Mouse (Mus musculus) lung, postnatal 4 days (tissue): ENCODE measurements at regions not wholly inside any gene's neighbourhood (a gene's known extent, or its start where the extent isn't known, plus 50 kb on each side); places are given as distances from the start of the nearest gene placed in this dataset.

Experiments used
- DNase-seq, 2 experiments: peaks; one replicate each; pipeline ENCODE4 v3.0.0; 2021

DNA sequence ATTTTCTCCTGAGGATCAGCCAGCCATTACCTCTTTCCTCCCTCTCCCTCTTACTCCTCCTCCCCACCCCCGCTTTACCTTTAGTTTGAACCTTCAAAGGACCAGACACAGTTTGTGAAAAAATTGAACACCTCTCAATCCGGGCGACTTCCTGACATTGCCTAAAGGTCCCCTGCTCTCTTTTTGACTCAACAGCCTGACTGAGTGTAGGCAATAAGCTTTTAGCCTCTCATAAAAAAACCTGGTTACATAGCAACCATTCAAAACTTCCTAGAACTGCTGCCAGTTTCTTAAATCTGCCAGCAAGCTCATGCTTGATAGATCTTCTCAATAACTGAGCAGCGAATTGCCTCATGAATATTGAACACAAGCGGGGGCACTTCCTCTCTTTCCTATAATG is 71.7 kb downstream of the Zfp945 start:
- DNase-seq, result no peak

DNA sequence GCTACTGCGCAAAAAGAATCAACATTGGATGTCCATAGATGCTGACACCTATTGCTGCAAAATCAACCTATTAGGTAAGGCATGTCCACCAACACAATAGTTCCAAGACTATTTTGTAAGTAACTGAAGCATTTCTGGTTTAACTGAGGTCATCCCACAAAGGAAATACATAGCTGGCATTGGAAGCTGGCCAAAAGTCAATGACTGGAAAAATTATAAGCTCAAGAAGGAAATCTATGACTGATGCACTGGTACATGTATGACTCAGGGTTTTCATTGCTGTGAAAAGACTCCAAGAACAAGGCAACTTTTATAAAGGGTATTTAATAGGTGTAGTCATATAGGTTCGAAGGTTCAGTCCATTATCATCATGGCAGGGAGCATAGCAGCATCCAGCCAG is 82.5 kb downstream of the Zfp945 start:
- DNase-seq, result no peak

DNA sequence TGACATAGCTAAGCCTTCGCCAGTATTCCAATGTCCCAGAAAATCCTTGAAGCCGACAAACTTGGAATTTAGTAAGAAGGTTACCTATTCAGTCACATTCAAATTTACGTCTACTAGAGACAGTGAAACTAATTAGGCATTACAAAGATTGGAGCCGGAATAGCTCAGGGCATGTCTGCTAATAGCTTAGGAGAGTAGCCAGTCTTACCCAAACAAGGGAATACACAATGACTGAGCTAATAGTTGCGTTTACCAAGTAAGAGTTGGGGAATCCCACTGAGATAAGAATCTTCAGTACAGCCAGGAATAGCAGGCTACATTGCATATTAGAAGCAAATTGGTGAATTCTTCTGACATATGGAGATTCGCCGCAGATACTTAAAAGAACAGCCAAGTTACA is 121.2 kb downstream of the Zfp945 start:
- no peak for DNase-seq

DNA sequence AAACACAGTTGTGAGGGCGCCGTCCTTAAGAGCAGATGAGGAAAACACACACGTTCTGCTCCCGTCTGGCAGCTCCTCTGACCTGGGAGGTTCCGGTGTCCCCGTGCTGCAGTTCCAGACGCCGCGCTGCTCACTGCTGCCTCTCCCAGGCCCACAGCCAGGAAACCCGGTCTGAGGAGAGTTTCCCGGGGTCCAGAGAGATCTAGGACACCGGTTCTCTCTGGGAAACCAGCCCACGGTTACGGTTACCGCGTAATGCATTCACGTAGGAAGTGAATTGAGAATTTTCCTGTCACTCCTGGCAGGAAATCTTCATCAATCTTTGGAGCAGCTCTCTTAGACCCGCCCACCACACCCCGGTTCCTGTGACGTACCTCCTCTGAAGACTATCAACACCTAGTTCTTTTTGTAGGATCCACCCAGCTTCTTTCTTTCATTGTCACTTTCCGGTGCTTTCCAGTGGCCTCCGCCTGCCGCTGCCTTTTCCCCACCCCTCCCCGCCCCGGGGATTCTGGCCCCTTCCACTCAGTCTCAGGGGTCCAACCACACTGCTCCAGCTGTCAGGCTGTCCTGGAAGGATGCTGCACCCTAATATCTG is 127.3 kb downstream of the Zfp945 start:
- DNase-seq, result peak; percentile 57 to 60

DNA sequence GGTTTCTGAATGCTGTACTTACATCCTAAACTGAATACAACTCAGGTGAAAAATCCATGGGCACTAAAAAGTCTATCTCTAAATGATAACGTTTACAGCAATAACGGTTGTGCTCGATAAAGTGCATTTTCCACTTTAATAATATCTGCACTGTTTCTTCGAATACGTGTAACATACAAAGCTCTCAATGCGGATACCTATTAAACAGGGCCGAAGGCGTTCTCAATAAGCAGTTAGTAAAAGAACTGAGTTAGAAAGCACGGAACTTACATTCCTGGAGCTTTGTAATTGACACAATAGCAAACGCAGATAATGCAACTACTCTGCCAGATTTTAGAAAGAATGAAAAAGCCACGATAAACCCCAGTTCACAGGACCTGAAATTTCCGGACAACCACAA is 127.8 kb downstream of the Zfp945 start:
- DNase-seq, result no peak

DNA sequence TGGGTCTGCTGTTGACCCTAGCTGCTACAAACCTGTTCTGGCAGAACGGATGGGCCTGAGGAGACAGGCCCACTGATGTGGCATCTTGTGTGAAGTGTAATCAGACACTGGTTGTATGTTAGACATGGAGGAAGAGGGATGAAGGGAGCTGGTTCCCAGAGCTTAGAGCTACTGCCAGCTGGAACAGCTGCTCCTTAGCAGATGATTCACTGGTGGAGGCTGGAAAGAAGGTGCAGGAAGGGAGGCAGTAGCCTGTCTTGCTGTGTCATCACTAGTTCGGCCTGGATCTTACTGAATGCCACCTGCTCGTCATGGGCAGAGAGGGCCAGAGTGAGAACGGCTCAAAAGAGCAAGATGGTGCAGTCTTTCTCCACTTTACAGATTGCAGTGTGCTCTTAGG is 130.6 kb downstream of the Zfp945 start:
- no peak for DNase-seq
